Mouse (Mus musculus) cerebellum, adult 2 months (tissue): ENCODE measurements around the gene Asxl1.

Experiments used
- CTCF ChIP-seq: fragments of 200-500 bp; IDR thresholded peaks from 2 replicates; pipeline ENCODE4 v1.5.1; 2011; ENCODE audit warnings: low read depth, mild to moderate bottlenecking, control low read depth, low read length, moderate library complexity, borderline replicate concordance; ENCODE audit not compliant: insufficient read depth
- POLR2A ChIP-seq: fragments of 200-500 bp; IDR thresholded peaks from 2 replicates; pipeline ENCODE4 v1.6.1; 2011; ENCODE audit warnings: low read length, control low read depth, borderline replicate concordance; ENCODE audit not compliant: insufficient read depth

- TF ChIP-seq CTCF (no peak), POLR2A (no peak)
Measured at GRCm38 (mm10) chr2:153443434-153444240, 98.0 kb downstream of the Asxl1 start.
